Mouse (Mus musculus): ENCODE data around the gene Kri1. TPM values are rescaled to one million over a fixed set of nuclear protein-coding genes. Genes with fewer than 3 reads are reported as not detected.
"Not testable (repeated sequence)": the region's sequence is repeated elsewhere in the genome, so short reads cannot be mapped to it uniquely, and the experiment has no call there.

The Kri1 gene
- polyA plus RNA-seq, 1 experiment from 2014 or later: 13.6 TPM

- Histone ChIP-seq H3K4me3 (peak overlapping the region; percentile 34), H3K9me3 (replicated peaks) (peaks cover 5% of the 10 kb centered on the region; the same call in 1 of the 2 replicates), H3K4me2 (peak overlapping the region; percentile 65), H3K36me3 (peaks cover 19% of the 10 kb centered on the region), H3K9ac (peak overlapping the region; percentile 61), H3K27me3 (replicated peaks) (no peaks in the 10 kb centered on the region), H3K27ac (ENCODE audit: poor library complexity, severe bottlenecking) (peak overlapping the region; percentile 37; the same call in 1 of the 2 replicates), H3K4me1 (replicated peaks) (peaks cover 17% of the 10 kb centered on the region)
- WGBS: 18% methylated on average over 7 of the region's 7 CpGs
- no peak for ATAC-seq (ENCODE audit: insufficient number of reproducible peaks, low FRiP score)
Measured at GRCm38 (mm10) chr9:21225415-21225758, 62.4 kb downstream of the Kri1 start.

GRCm38 (mm10) chr9:21224576-21225414 lies 63.0 kb downstream of the Kri1 start:
- Histone ChIP-seq H3K4me2 (peak overlapping the region; percentile 65), H3K4me3 (peak overlapping the region; percentile 34), H3K9me3 (replicated peaks) (peaks cover 5% of the 10 kb centered on the region; the same call in 1 of the 2 replicates), H3K36me3 (peaks cover 13% of the 10 kb centered on the region), H3K4me1 (replicated peaks) (peaks cover 17% of the 10 kb centered on the region), H3K27ac (ENCODE audit: poor library complexity, severe bottlenecking) (peak overlapping the region; percentile 37; the same call in 1 of the 2 replicates), H3K27me3 (replicated peaks) (no peaks in the 10 kb centered on the region), H3K9ac (peak overlapping the region; percentile 61)
- WGBS: 18% methylated on average over 26 of the region's 26 CpGs
- no peak for ATAC-seq (ENCODE audit: insufficient number of reproducible peaks, low FRiP score)

GRCm38 (mm10) chr9:21223906-21224305 lies 63.9 kb downstream of the Kri1 start:
- Histone ChIP-seq H3K4me2 (no peak overlapping the region), H3K36me3 (peaks cover 4% of the 10 kb centered on the region), H3K27me3 (replicated peaks) (no peaks in the 10 kb centered on the region), H3K4me3 (no peak overlapping the region), H3K27ac (ENCODE audit: poor library complexity, severe bottlenecking) (no peak overlapping the region), H3K9ac (no peak overlapping the region), H3K4me1 (replicated peaks) (peaks cover 17% of the 10 kb centered on the region), H3K9me3 (replicated peaks) (peaks cover 5% of the 10 kb centered on the region; the same call in 1 of the 2 replicates)
- 88% methylated on average over 6 of the region's 6 CpGs for WGBS
- no peak for ATAC-seq (ENCODE audit: insufficient number of reproducible peaks, low FRiP score)

- H3K4me3 ChIP-seq; H3K27ac ChIP-seq (ENCODE audit: poor library complexity, severe bottlenecking); H3K27me3 ChIP-seq (replicated peaks); H3K9me3 ChIP-seq (replicated peaks); H3K36me3 ChIP-seq; H3K9ac ChIP-seq; ATAC-seq (ENCODE audit: insufficient number of reproducible peaks, low FRiP score); H3K4me2 ChIP-seq: not testable (repeated sequence)
- WGBS: 91% methylated on average over 2 of the region's 2 CpGs
- H3K4me1 ChIP-seq (replicated peaks): peaks cover 17% of the 10 kb centered on the region
Measured at GRCm38 (mm10) chr9:21223490-21223889, 64.3 kb downstream of the Kri1 start.

Other genes starting within 250 kb of the Kri1 start
- 1.0 and 1.1 TPM in 2 replicates for gene Zglp1, start 220.9 kb downstream of the Kri1 start, polyA plus RNA-seq (2016; fragmentation: Nextera tagmentation; extraction: Ambion mirVana)
- 0.63 and 0.69 TPM in 2 replicates for gene Gm49373, start 214.9 kb downstream of the Kri1 start, polyA plus RNA-seq (2016; fragmentation: Nextera tagmentation; extraction: Ambion mirVana)
- gene Fdx1l, start 214.4 kb downstream of the Kri1 start, polyA plus RNA-seq (2016; fragmentation: Nextera tagmentation; extraction: Ambion mirVana): 44.2 and 47.7 TPM in 2 replicates
- gene Gm38431, start 196.0 kb downstream of the Kri1 start, polyA plus RNA-seq (2016; fragmentation: Nextera tagmentation; extraction: Ambion mirVana): 1.8 and 2.0 TPM in 2 replicates
- gene Raver1, start 196.0 kb downstream of the Kri1 start, polyA plus RNA-seq (2016; fragmentation: Nextera tagmentation; extraction: Ambion mirVana): 62.9 and 67.7 TPM in 2 replicates
- 15.3 and 17.5 TPM in 2 replicates for gene Tyk2, start 156.7 kb downstream of the Kri1 start, polyA plus RNA-seq (2016; fragmentation: Nextera tagmentation; extraction: Ambion mirVana)
- gene Cdc37, start 138.0 kb downstream of the Kri1 start, polyA plus RNA-seq (2016; fragmentation: Nextera tagmentation; extraction: Ambion mirVana): 232 and 241 TPM in 2 replicates
- gene Pde4a, start 122.3 kb downstream of the Kri1 start, polyA plus RNA-seq (2016; fragmentation: Nextera tagmentation; extraction: Ambion mirVana): 10.1 and 10.2 TPM in 2 replicates
- gene Keap1, start 48.6 kb downstream of the Kri1 start, polyA plus RNA-seq (2016; fragmentation: Nextera tagmentation; extraction: Ambion mirVana): 46.7 and 49.6 TPM in 2 replicates
- 0.10 and 0.19 TPM in 2 replicates for gene S1pr5, start 39.5 kb downstream of the Kri1 start, polyA plus RNA-seq (2016; fragmentation: Nextera tagmentation; extraction: Ambion mirVana)
- 43.8 and 47.8 TPM in 2 replicates for gene Atg4d, start 22.7 kb downstream of the Kri1 start, polyA plus RNA-seq (2016; fragmentation: Nextera tagmentation; extraction: Ambion mirVana)
- gene Cdkn2d, start 3.4 kb upstream of the Kri1 start, polyA plus RNA-seq (2016; fragmentation: Nextera tagmentation; extraction: Ambion mirVana): 88.5 and 89.2 TPM in 2 replicates
- gene Ap1m2, start 24.4 kb upstream of the Kri1 start, polyA plus RNA-seq (2016; fragmentation: Nextera tagmentation; extraction: Ambion mirVana): 0.23 and 0.58 TPM in 2 replicates
- 69.1 and 73.6 TPM in 2 replicates for gene Slc44a2, start 32.7 kb upstream of the Kri1 start, polyA plus RNA-seq (2016; fragmentation: Nextera tagmentation; extraction: Ambion mirVana)
- gene Ilf3, start 79.9 kb upstream of the Kri1 start, polyA plus RNA-seq (2016; fragmentation: Nextera tagmentation; extraction: Ambion mirVana): 139 and 142 TPM in 2 replicates
- gene Qtrt1, start 123.9 kb upstream of the Kri1 start, polyA plus RNA-seq (2016; fragmentation: Nextera tagmentation; extraction: Ambion mirVana): 23.0 and 25.4 TPM in 2 replicates
- gene Dnm2, start 136.9 kb upstream of the Kri1 start, polyA plus RNA-seq (2016; fragmentation: Nextera tagmentation; extraction: Ambion mirVana): 83.8 and 87.2 TPM in 2 replicates
- gene Tmed1, start 222.3 kb upstream of the Kri1 start, polyA plus RNA-seq (2016; fragmentation: Nextera tagmentation; extraction: Ambion mirVana): 89.4 and 92.3 TPM in 2 replicates
- gene AB124611, start 238.2 kb upstream of the Kri1 start, polyA plus RNA-seq (2016; fragmentation: Nextera tagmentation; extraction: Ambion mirVana): 1.4 and 1.6 TPM in 2 replicates

All from heart, embryonic 12.5 days (tissue).